Mouse (Mus musculus): ENCODE measurements around the gene Rasgrp1.

Rasgrp1 gene

DNA sequence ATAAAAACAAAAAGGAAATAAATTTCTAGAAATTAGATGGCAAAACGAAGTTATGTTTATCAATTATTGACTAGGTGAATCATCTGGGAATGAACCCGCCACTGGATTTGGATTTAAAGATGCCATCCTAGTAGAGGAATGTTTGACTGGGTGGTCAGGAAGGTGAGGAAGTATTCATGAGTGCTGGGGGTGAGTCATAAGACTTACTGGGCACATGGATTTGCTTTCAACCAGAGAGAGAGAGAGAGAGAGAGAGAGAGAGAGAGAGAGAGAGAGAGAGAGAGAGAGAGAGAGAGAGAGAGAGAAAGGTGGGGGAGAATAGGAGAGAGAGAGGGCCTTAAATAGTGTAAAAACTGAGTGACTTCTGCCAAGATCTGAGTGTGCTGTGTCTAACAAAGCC is 87.4 kb downstream of the Rasgrp1 start:
- no peak for DNase-seq (ENCODE audit: extremely low read depth, insufficient read length, low spot score)

DNA sequence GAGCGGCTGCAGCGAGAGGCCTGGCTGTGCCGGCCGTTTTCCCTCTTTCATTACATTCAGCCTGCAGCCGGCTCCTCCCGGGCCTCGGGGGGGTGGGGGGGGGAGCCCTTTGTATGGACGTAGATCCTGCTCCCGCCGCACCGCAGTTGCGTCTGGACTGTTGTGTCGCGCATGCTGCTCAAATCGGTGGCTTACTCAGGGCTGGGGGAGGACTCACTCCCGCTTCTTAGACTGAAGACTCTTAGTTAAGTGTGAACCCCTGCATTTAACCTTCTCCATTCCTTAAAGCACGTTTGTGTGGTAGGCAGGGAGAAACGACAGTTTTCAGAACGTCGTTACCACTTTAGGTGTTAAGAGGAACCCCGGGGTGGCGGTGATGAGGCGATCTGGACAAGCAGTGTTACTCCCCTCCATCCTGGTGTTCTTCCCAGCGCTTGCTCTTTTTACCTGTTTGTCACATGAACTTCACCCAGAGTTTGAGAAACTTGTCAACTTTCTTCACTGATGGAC is 92.7 kb downstream of the Rasgrp1 start:
- DNase-seq (ENCODE audit: extremely low read depth, insufficient read length, low spot score) = no peak

DNA sequence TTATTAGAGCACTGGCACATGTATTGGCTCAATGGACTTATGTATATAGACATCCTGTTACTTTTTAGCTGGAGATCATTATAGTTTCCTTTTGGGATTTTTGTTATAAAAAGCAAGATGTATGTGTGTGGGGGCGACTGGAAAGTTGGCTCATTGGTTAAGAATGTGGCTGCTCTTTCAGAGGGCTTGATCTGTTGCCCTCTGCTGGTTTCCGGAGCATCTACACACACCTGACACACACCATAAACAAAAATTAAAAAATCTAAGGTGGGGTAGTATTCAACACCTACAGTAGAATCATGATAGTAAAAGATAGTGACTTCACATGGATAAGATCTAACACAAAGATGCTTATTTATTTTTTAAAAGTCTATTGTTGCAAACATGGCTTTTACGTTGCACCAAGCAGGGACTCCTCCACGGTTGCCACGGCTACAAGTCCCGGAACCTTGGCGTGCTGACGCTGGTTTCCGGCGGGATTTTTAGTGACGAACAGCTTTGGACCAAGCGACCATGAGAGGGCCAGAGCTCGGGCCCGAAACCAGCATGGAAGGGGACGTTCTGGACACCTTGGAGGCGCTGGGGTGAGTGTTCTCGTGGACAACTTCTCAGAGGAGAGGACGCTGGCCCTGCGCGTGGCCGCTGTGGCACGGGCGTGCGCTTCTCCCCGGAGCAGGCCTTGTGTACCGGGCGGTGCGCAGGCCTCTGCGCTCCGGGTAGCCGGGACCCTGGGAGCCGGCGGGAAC is 93.4 kb downstream of the Rasgrp1 start, which contains the start of gene Fam98b:
TSS of gene Fam98b (plus strand) at position 485 of the 746 bp plus-strand sequence.
- peak; percentile 89 for DNase-seq (ENCODE audit: extremely low read depth, insufficient read length, low spot score)

DNA sequence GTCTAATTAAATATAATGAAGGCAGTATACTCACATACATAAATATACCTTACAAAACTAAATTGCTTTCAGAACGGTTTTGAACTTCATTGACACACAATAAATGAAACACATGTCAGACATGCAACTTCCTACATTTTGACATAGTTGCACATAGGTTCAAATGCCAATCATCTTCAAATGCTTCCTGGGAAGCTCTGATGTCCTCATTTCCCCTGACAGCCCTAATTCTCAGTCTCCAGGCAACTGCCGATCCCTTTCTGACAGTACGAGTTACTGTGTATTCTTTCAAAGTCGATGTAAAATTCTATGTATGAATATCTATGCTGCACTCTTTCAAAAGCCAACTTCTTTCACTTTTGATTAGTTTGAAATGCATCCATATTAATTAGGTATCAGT is 100.8 kb downstream of the Rasgrp1 start:
- no peak for DNase-seq (ENCODE audit: extremely low read depth, insufficient read length, low spot score)

DNA sequence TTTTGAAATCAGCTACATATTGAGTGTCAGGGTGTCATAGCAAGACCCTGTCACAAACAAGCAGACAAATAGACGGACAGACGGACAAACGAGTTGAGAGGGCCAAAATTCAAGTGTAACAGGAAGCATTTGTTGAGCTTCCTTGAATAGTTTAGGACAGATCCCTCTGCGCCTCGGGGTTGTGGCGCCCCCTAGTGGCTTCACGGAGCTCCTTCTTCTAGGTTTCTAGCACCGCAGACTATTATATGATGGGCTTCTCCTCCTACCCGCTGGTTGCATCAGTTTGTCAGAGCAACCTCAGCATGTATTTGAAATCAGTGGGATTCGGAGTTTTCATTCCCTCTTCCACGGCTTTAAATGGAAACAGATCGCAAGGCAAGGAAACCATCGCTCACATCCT is 111.5 kb downstream of the Rasgrp1 start:
- DNase-seq (ENCODE audit: extremely low read depth, insufficient read length, low spot score) = peak; percentile 21

DNA sequence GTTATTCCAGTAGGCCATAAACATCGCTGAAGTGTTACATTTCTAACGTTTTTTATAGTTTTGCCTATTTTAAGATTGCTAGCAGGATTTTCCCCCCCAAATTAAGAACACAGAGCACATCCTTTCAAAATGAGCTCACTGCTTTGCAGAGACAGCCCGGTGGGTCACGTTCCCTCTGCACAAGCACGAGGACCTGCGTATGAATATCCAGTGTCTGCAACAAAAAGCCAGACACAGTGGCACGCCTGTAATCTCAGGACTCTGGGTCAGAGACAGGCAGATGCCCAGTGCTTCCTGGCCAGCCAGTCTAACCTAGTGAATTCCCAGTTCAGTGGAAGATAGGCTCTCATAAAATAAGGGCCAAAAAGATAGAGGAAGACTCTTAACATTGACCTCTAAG is 112.5 kb downstream of the Rasgrp1 start:
- no peak for DNase-seq (ENCODE audit: extremely low read depth, insufficient read length, low spot score)
